In genomic region chr13:90394815-90395241, GRCm38 (mm10) we compare ENCODE assay signal across 8 mouse cellular contexts.
A peak's percentile ranks its signal among the peaks of the same experiment; 100 is the strongest.
DNase-seq lines count a peak whose midpoint lies in the region; ATAC-seq and TF ChIP-seq lines count a peak whose summit lies in the region.

No protein-coding gene starts in this region.

- ATAC-seq in heart, embryonic 15.5 days (replicated peaks; ENCODE audit: insufficient number of reproducible peaks, insufficient read depth, low FRiP score, low read depth): 0 out of 2 replicates have a peak, but pooled peaks have one; percentile 39
- ATAC-seq in lung, postnatal 0 days: peak; percentile 87

- no peak overlapping the region for H3K4me3 ChIP-seq in heart, embryonic 15.5 days
- no peak overlapping the region for H3K4me3 ChIP-seq in lung, postnatal 0 days (ENCODE audit: low read depth, low read length)

- no peak overlapping the region for H3K4me2 ChIP-seq in heart, embryonic 15.5 days
- H3K4me2 ChIP-seq in lung, postnatal 0 days (replicated peaks; ENCODE audit: low read depth, low read length): no peak overlapping the region

- WGBS in heart, embryonic 15.5 days: 56% methylated on average over 5 of the region's 5 CpGs
- 8% methylated on average over 5 of the region's 5 CpGs for WGBS in lung, postnatal 0 days

- H3K27me3 ChIP-seq in heart, embryonic 15.5 days: no peaks in the 10 kb centered on the region
- H3K27me3 ChIP-seq in lung, postnatal 0 days (replicated peaks; ENCODE audit: insufficient read depth, low read length): no peaks in the 10 kb centered on the region

- DNase-seq in cerebellum, adult 11-12 months: peak; percentile 6
- no peak for DNase-seq in cerebellum, adult 18-20 months
- peak; percentile 20 for DNase-seq in right cerebral cortex, adult 18-20 months
- DNase-seq in right cerebral cortex, postnatal 14 days: no peak
- peak; percentile 82 for DNase-seq in lung, postnatal 0 days (ENCODE audit: low spot score)
- no peak for DNase-seq in thymus, postnatal 0 days (ENCODE audit: low spot score)
- no peak for DNase-seq in embryo, embryonic 10.5 days (ENCODE audit: low spot score)

- H3K27ac ChIP-seq in heart, embryonic 15.5 days: peak overlapping the region; percentile 45; the same call in 1 of the 2 replicates
- no peak overlapping the region for H3K27ac ChIP-seq in lung, postnatal 0 days (ENCODE audit: low read length)

- no peak for TF ChIP-seq CTCF in lung, postnatal 0 days (IDR thresholded peaks at IDR 0.05)

- H3K36me3 ChIP-seq in heart, embryonic 15.5 days: no peaks in the 10 kb centered on the region
- no peaks in the 10 kb centered on the region for H3K36me3 ChIP-seq in lung, postnatal 0 days (ENCODE audit: insufficient read depth, low read length)

- peak; percentile 77 for TF ChIP-seq EP300 in lung, postnatal 0 days (IDR thresholded peaks at IDR 0.05)

- no peak overlapping the region for H3K9ac ChIP-seq in heart, embryonic 15.5 days
- no peak overlapping the region for H3K9ac ChIP-seq in lung, postnatal 0 days (replicated peaks; ENCODE audit: low read depth)

- no peaks in the 10 kb centered on the region for H3K4me1 ChIP-seq in heart, embryonic 15.5 days (replicated peaks)
- H3K4me1 ChIP-seq in lung, postnatal 0 days (ENCODE audit: insufficient read depth, low read depth, low read length): peaks cover 3% of the 10 kb centered on the region; the same call in 1 of the 2 replicates

- no peaks in the 10 kb centered on the region for H3K9me3 ChIP-seq in heart, embryonic 15.5 days (replicated peaks)
- H3K9me3 ChIP-seq in lung, postnatal 0 days (ENCODE audit: low read length): no peaks in the 10 kb centered on the region

Comparison
In these comparisons a context has a peak if more than half of its experiments do, and no peak if none do; other contexts are left out.
1. DNase-seq: peak in cerebellum, adult 11-12 months (single experiment), right cerebral cortex, adult 18-20 months (single experiment) and lung, postnatal 0 days (single experiment); none in cerebellum, adult 18-20 months (0 of 2), right cerebral cortex, postnatal 14 days (single experiment), thymus, postnatal 0 days (single experiment) and embryo, embryonic 10.5 days (single experiment).